Mouse (Mus musculus) liver, embryonic 14.5 days (tissue): ENCODE results near the gene Mall.

Experiments
- CTCF ChIP-seq: IDR thresholded peaks from 2 replicates; pipeline ENCODE4 v1.5.1; 2016; ENCODE audit warnings: antibody characterized with exemption, low read depth, control low read depth
- EP300 ChIP-seq: IDR thresholded peaks from 2 replicates; pipeline ENCODE4 v1.6.1; 2016; ENCODE audit warnings: antibody characterized with exemption, low read depth

DNA sequence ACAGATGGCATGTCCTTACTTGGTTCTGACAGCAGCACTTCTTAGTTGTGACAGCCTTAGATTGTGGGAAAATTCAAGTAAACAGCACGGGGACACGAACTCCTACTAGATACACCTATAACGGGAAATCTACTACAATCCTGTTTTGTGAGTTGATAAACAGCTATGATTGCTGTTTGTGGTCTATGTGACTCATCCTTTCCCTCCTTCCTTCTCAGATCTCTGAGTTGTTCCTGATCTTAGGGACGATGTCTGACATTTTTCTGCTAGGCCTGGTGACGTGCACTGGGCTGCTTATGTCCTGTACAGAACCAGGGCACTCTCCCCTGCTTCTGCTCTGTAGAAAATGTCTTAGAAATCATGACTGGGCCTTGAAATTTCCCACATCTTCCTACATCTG lies 31.9 kb upstream of the Mall start:
- TF ChIP-seq CTCF, result no peak
- TF ChIP-seq EP300, result no peak
